Mouse (Mus musculus): ENCODE measurements around the gene Tdrd12.

GRCm38 (mm10) chr7:35486553-35486952 is 51.0 kb downstream of the Tdrd12 start:
- TF ChIP-seq CTCF (IDR thresholded peaks at IDR 0.05; ENCODE audit: extremely low read depth, insufficient read depth, insufficient read length, insufficient replicate concordance): no peak
- no peak for TF ChIP-seq POLR2A (IDR thresholded peaks at IDR 0.05; ENCODE audit: low read depth, low read length)
